Mouse (Mus musculus) stomach, postnatal 0 days (tissue): ENCODE measurements around the gene Olfr961. TPM values are rescaled to one million over a fixed set of nuclear protein-coding genes. Genes with fewer than 3 reads are reported as not detected.

Experiments used
- ATAC-seq: fragments of 200-750 bp; cut with Nextera tagmentation; 2 replicates; pipeline ENCODE4 v1.8.0; 2017; ENCODE audit not compliant: low FRiP score, low TSS enrichment
- DNase-seq: peaks from one replicate; pipeline ENCODE4 v3.0.0-alpha.2; 2016; ENCODE audit warnings: low spot score
- H3K27ac ChIP-seq: fragments of 300-500 bp; sonication (generic); replicated peaks from 2 replicates; pipeline ENCODE4 v1.5.1; 2014; ENCODE audit warnings: mild to moderate bottlenecking, control low read depth
- H3K27me3 ChIP-seq: fragments of 300-500 bp; sonication (generic); 2 replicates; pipeline ENCODE4 v1.6.1; 2014; ENCODE audit warnings: low read length; ENCODE audit not compliant: control insufficient read depth, insufficient read depth
- H3K36me3 ChIP-seq: fragments of 300-500 bp; sonication (generic); 2 replicates; pipeline ENCODE4 v1.6.1; 2014; ENCODE audit warnings: low read length, mixed read lengths; ENCODE audit not compliant: control insufficient read depth, insufficient read depth
- H3K4me1 ChIP-seq: fragments of 300-500 bp; sonication (generic); replicated peaks from 2 replicates; pipeline ENCODE4 v1.6.1; 2014; ENCODE audit warnings: antibody characterized with exemption; ENCODE audit not compliant: control insufficient read depth, insufficient read depth
- H3K4me2 ChIP-seq: fragments of 300-500 bp; sonication (generic); replicated peaks from 2 replicates; pipeline ENCODE4 v1.6.1; 2014; ENCODE audit warnings: low read depth, mild to moderate bottlenecking, control low read depth, moderate library complexity
- H3K4me3 ChIP-seq: fragments of 300-500 bp; sonication (generic); 2 replicates; pipeline ENCODE4 v1.5.1; 2014; ENCODE audit warnings: low read depth, low read length, control low read depth
- H3K9ac ChIP-seq: fragments of 300-500 bp; sonication (generic); 2 replicates; pipeline ENCODE4 v1.6.1; 2014; ENCODE audit warnings: mild to moderate bottlenecking, low read length, control low read depth, mixed read lengths
- H3K9me3 ChIP-seq: fragments of 300-500 bp; sonication (generic); 2 replicates; pipeline ENCODE4 v1.6.1; 2016; ENCODE audit warnings: low read length; ENCODE audit not compliant: control insufficient read depth
- CTCF ChIP-seq: IDR thresholded peaks from 2 replicates; pipeline ENCODE4 v1.5.1; 2016; ENCODE audit warnings: antibody characterized with exemption, low read depth, mild to moderate bottlenecking, moderate library complexity
- EP300 ChIP-seq: optimal IDR thresholded peaks from 2 replicates; pipeline ENCODE3; 2016; ENCODE audit warnings: antibody characterized with exemption
- WGBS: fragments of 180-500 bp; shearing (Covaris S2); extraction: QIAGEN DNeasy Blood & Tissue Kit; methylation state at CpG from one replicate; pipeline ENCODE4 v1.1.7; 2014; 5-methylcytosine and 5-hydroxymethylcytosine counted together
- polyA plus RNA-seq: library from polyadenylated mRNA; unstranded; fragments of >200 nt; fragmentation: Nextera tagmentation; extraction: Ambion mirVana; gene quantifications from 2 replicates; pipeline ENCODE4 v1.2.1, GENCODE M21; 2015

Olfr961 gene
- polyA plus RNA-seq, 1 experiment from 2014 or later = not detected

GRCm38 (mm10) chr9:39647382-39647781, 2.5 kb downstream of the Olfr961 start:
- Histone ChIP-seq H3K27me3 (no peaks in the 10 kb centered on the region), H3K4me1 (no peaks in the 10 kb centered on the region), H3K9ac (no peak overlapping the region), H3K9me3 (no peaks in the 10 kb centered on the region), H3K4me2 (no peak overlapping the region), H3K36me3 (no peaks in the 10 kb centered on the region), H3K27ac (no peak overlapping the region), H3K4me3 (no peak overlapping the region)
- DNase-seq (no peak), ATAC-seq (no peak)
- TF ChIP-seq EP300 (no peak), CTCF (no peak)
- 83% methylated on average over 4 of the region's 4 CpGs for WGBS

GRCm38 (mm10) chr9:39654756-39655396, 10.0 kb downstream of the Olfr961 start:
- Histone ChIP-seq H3K36me3 (no peaks in the 10 kb centered on the region), H3K4me3 (no peak overlapping the region), H3K27me3 (no peaks in the 10 kb centered on the region), H3K4me2 (no peak overlapping the region), H3K4me1 (no peaks in the 10 kb centered on the region), H3K9ac (no peak overlapping the region), H3K27ac (no peak overlapping the region), H3K9me3 (no peaks in the 10 kb centered on the region)
- ATAC-seq (no peak), DNase-seq (no peak)
- 60% methylated on average over 6 of the region's 6 CpGs for WGBS
- no peak for TF ChIP-seq EP300
- TF ChIP-seq CTCF = no peak

DNA sequence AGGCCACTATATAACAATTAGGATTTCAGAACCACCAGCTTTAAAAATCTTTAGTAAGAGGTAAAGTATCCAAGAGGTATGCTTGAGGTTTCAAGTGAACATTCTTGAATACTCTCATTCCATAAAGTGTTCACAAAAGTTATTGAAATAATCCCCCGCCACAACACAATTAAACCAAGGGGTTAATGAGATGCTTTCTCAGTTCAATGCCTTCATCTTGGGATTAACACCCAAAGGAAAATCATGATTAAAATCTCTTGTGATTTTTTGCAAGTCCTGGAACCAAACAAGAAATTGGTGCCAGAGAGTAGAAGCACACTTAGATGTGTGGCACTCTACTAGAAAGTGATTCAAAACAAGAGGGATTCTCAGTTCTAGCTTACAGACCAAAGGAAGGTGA, 22.0 kb downstream of the Olfr961 start, which contains the start of gene Olfr963:
Gene Olfr963 (plus strand): TSS at position 301 of the 400 bp plus-strand sequence.
- no peaks in the 10 kb centered on the region for H3K9me3 ChIP-seq
- 90% methylated on average over 1 of the region's 1 CpGs for WGBS

DNA sequence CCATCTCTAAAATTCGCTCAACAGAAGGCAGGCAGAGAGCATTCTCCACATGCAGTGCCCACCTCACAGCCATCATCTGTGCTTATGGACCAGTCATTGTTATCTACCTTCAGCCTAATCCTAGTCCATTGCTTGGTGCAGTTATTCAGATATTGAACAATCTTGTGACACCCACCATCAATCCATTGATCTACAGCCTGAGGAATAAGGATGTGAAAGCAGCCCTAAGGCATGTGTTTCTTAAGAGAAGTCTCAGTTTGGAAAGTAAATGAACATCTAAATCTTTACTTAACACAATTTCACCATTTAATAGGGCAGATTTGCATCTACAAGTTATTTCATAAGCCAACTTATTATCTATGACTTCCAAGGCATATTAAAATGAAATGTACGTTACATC, 24.8 kb downstream of the Olfr961 start:
- 71% methylated on average over 2 of the region's 2 CpGs for WGBS
- no peak overlapping the region for H3K9ac ChIP-seq
- H3K36me3 ChIP-seq = no peaks in the 10 kb centered on the region
- no peak for TF ChIP-seq CTCF
- TF ChIP-seq EP300 = no peak
- H3K4me2 ChIP-seq = no peak overlapping the region
- H3K27me3 ChIP-seq = no peaks in the 10 kb centered on the region
- H3K27ac ChIP-seq = no peak overlapping the region
- no peak for DNase-seq
- H3K9me3 ChIP-seq = no peaks in the 10 kb centered on the region
- no peaks in the 10 kb centered on the region for H3K4me1 ChIP-seq
- ATAC-seq = no peak
- no peak overlapping the region for H3K4me3 ChIP-seq

More for the DNA sequence above, 22.0 kb downstream of the Olfr961 start, which contains the start of gene Olfr963:
- Histone ChIP-seq H3K4me3 (no peak within 1 kb of the TSS), H3K27ac (no peak within 1 kb of the TSS), H3K4me2 (no peak within 1 kb of the TSS), H3K9ac (no peak within 1 kb of the TSS), H3K36me3 (no peaks in the 10 kb centered on the region), H3K27me3 (no peaks in the 10 kb centered on the region), H3K4me1 (no peaks in the 10 kb centered on the region)
- no peak for DNase-seq
- ATAC-seq = no peak
- no peak for TF ChIP-seq CTCF
- no peak for TF ChIP-seq EP300

- ATAC-seq (no peak), DNase-seq (no peak)
- no peak overlapping the region for H3K4me3 ChIP-seq
- WGBS = 72% methylated on average over 2 of the region's 2 CpGs
- no peaks in the 10 kb centered on the region for H3K4me1 ChIP-seq
- H3K27me3 ChIP-seq = no peaks in the 10 kb centered on the region
- TF ChIP-seq CTCF (no peak), EP300 (no peak)
- no peak overlapping the region for H3K27ac ChIP-seq
- no peaks in the 10 kb centered on the region for H3K9me3 ChIP-seq
- no peak overlapping the region for H3K4me2 ChIP-seq
- no peaks in the 10 kb centered on the region for H3K36me3 ChIP-seq
- H3K9ac ChIP-seq = no peak overlapping the region
Observed at GRCm38 (mm10) chr9:39674820-39675219, 29.9 kb downstream of the Olfr961 start.

DNA sequence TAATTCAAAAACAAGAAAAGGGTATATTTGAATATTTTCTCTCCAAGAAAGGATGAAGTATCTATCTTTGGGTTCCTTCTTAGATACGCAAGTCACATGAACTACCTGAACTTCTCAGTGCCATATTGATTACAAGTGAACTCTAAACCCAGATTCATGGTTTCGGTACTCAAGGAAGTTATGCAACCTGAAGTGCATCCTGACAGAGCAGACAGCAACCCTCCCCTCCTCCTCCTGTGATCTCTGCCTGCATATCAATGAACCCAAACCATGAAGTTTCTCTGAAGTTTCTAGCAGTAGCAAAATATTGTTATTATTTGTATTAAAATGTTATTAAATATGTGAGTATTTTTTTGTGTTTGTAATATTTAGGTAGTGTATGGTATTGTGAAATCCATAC, 33.7 kb downstream of the Olfr961 start:
- Histone ChIP-seq H3K9me3 (no peaks in the 10 kb centered on the region), H3K9ac (no peak overlapping the region), H3K4me1 (no peaks in the 10 kb centered on the region), H3K27me3 (no peaks in the 10 kb centered on the region), H3K4me3 (no peak overlapping the region), H3K36me3 (no peaks in the 10 kb centered on the region), H3K27ac (no peak overlapping the region), H3K4me2 (no peak overlapping the region)
- 89% methylated on average over 2 of the region's 2 CpGs for WGBS
- DNase-seq (no peak), ATAC-seq (no peak)
- TF ChIP-seq CTCF (no peak), EP300 (no peak)
